Mouse (Mus musculus) ES-E14 (cell line): ENCODE data around the gene Ganab. TPM values are rescaled to one million over a fixed set of nuclear protein-coding genes. Genes with fewer than 3 reads are reported as not detected.

Source experiments
- DNase-seq: peaks from one replicate; pipeline ENCODE4 v3.0.0-alpha.2; 2013; ENCODE audit warnings: low read depth, low spot score
- H3K27ac ChIP-seq: 2 replicates; pipeline ENCODE4 v1.5.1; 2012; ENCODE audit warnings: low read depth, mild to moderate bottlenecking, low read length, moderate library complexity, mixed read lengths; ENCODE audit not compliant: poor library complexity, insufficient read depth, severe bottlenecking
- H3K36me3 ChIP-seq: 2 replicates; pipeline ENCODE4 v1.6.1; 2012; ENCODE audit warnings: mild to moderate bottlenecking, low read length, moderate library complexity, mixed read lengths; ENCODE audit not compliant: control insufficient read depth, poor library complexity, insufficient read depth, severe bottlenecking
- H3K4me1 ChIP-seq, 2 experiments: fragments of 150-350 bp in 1 of 2; sonication (generic) in 1 of 2; 2 replicates each; pipeline ENCODE4 v1.6.1; 2012; ENCODE audit warnings: low read length in 2 of 2, mild to moderate bottlenecking in 1 of 2, mixed read lengths in 1 of 2; ENCODE audit not compliant: control insufficient read depth in 2 of 2, insufficient read depth in 2 of 2, poor library complexity in 1 of 2
- H3K4me3 ChIP-seq, 2 experiments: fragments of 150-350 bp in 1 of 2; sonication (generic) in 1 of 2; 2 replicates each; pipeline ENCODE4 v1.5.1; 2012; ENCODE audit warnings: low read length in 2 of 2, low read depth in 1 of 2, mild to moderate bottlenecking in 1 of 2, mixed read lengths in 1 of 2; ENCODE audit not compliant: insufficient read depth in 1 of 2, poor library complexity in 1 of 2, severe bottlenecking in 1 of 2
- H3K9ac ChIP-seq: 2 replicates; pipeline ENCODE4 v1.6.1; 2012; ENCODE audit warnings: low read depth, mild to moderate bottlenecking, low read length, mixed read lengths; ENCODE audit not compliant: poor library complexity, insufficient read depth, severe bottlenecking
- H3K9me3 ChIP-seq: fragments of 150-350 bp; sonication (generic); 2 replicates; pipeline ENCODE4 v1.6.1; 2012; ENCODE audit warnings: low read depth, mild to moderate bottlenecking, low read length; ENCODE audit not compliant: control insufficient read depth, insufficient read depth
- CHD2 ChIP-seq: IDR thresholded peaks from 2 replicates; pipeline ENCODE4 v1.6.1; 2014; ENCODE audit warnings: mild to moderate bottlenecking, low read depth, low read length, inconsistent platforms
- HCFC1 ChIP-seq: IDR thresholded peaks from 2 replicates; pipeline ENCODE4 v1.6.1; 2012; ENCODE audit warnings: low read length, inconsistent platforms, borderline replicate concordance; ENCODE audit not compliant: insufficient read depth
- MAFK ChIP-seq: IDR thresholded peaks from 2 replicates; pipeline ENCODE4 v1.6.1; 2014; ENCODE audit warnings: mild to moderate bottlenecking, low read depth, low read length, inconsistent platforms; ENCODE audit not compliant: insufficient read depth
- ZC3H11A ChIP-seq: IDR thresholded peaks from 2 replicates; pipeline ENCODE4 v1.6.1; 2012; ENCODE audit warnings: low read depth, mild to moderate bottlenecking, inconsistent platforms, low read length, borderline replicate concordance
- ZNF384 ChIP-seq: IDR thresholded peaks from 2 replicates; pipeline ENCODE4 v1.6.1; 2012; ENCODE audit warnings: low read depth, low read length, inconsistent platforms
- in situ Hi-C, 2 experiments: fragments of 600-800 bp; cut with MboI; formaldehyde crosslinking; loops; one replicate each; pipeline ENCODE4 v1.15.1; 2025; ENCODE audit warnings: low sequenced_read_pairs in 2 of 2, inconsistent platforms in 1 of 2; ENCODE audit not compliant: unreplicated experiment in 2 of 2
- total RNA-seq: library from RNA; depleted of rRNA; stranded (reverse); fragments of 300-350 nt; gene quantifications from 2 replicates; pipeline ENCODE4 v1.2.3, GENCODE M21; 2012

The Ganab gene
- total RNA-seq, 1 experiment = 321 TPM

GRCm38 (mm10) chr19:8899079-8899478 is 1.2 kb downstream of the Ganab start:
- no peak for DNase-seq
- Histone ChIP-seq H3K36me3 (peaks cover 25% of the 10 kb centered on the region), H3K27ac (no peak overlapping the region), H3K9ac (peak overlapping the region; percentile 91; the same call in 1 of the 2 replicates), H3K4me1 (0 out of 4 replicates have a peak, but pooled peaks cover 0 to 4% of the 10 kb centered on the region in 2 experiments), H3K4me3 (peak overlapping the region; percentile 96 to 100; a peak in 3 of 4 replicates), H3K9me3 (no peaks in the 10 kb centered on the region)
- no peak for TF ChIP-seq CHD2
- TF ChIP-seq ZNF384 = no peak
- no peak for TF ChIP-seq ZC3H11A
- TF ChIP-seq MAFK = no peak
- no peak for TF ChIP-seq HCFC1
- in situ Hi-C loops = no loop called here

DNA sequence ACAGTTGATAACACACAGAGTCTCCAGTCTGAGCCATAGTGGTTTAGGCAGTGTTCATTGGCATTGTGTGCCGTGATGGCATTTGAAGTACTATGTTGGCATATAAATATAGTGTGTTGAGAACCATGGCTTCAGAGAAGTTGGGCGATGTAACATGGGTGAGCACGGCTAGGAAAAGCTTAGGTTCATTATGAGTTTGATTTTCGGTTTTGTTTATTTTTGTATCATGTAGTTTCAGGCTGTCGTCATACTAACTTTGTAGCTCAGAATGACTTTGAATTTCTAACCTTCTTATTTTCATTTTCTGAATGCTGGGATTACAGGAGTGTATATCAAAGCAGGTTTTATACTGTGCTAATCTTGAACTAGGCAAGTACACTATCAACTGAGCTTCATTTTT is 5.5 kb downstream of the Ganab start:
- no peak overlapping the region for H3K27ac ChIP-seq
- no peaks in the 10 kb centered on the region for H3K9me3 ChIP-seq
- no peaks in the 10 kb centered on the region for H3K4me1 ChIP-seq
- no peak overlapping the region for H3K4me3 ChIP-seq
- TF ChIP-seq ZNF384 (no peak), MAFK (no peak), HCFC1 (no peak), CHD2 (no peak), ZC3H11A (no peak)
- DNase-seq = no peak
- in situ Hi-C loops = loop anchor here in 1 of 2 experiments (25.0 kb wide), 1 partner anchor 1709 kb away; the partner anchor contains the start of genes Ddb1 and Tkfc
- H3K36me3 ChIP-seq = peaks cover 37% of the 10 kb centered on the region
- H3K9ac ChIP-seq = no peak overlapping the region

DNA sequence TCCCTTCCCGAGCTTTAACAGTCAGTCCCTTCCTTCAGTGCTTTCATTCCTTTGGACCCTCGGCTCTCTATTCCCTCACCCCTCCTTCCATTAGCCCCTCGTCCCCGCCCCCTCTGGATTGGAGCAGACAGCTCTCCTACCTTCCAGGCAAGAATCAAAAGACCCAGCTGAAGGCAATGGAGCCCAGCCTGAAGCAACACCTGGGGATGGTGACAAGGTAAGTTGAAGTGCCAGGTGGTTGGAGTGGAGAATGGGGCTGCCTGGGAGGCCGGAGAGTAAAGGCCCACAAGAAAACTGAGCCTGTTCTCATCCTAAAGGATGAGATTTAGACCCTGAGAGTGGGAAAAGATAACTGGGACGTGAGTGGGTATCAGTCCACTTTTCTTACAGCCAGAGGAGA is 10.7 kb downstream of the Ganab start:
- no peak overlapping the region for H3K4me3 ChIP-seq
- no peaks in the 10 kb centered on the region for H3K9me3 ChIP-seq
- no peak for TF ChIP-seq ZC3H11A
- no peak for TF ChIP-seq ZNF384
- no peak for TF ChIP-seq HCFC1
- TF ChIP-seq CHD2 = no peak
- TF ChIP-seq MAFK = no peak
- no peak overlapping the region for H3K27ac ChIP-seq
- in situ Hi-C loops = loop anchor here in 1 of 2 experiments (25.0 kb wide), 1 partner anchor 1704 kb away; the partner anchor contains the start of genes Ddb1 and Tkfc
- H3K36me3 ChIP-seq = peaks cover 69% of the 10 kb centered on the region
- H3K9ac ChIP-seq = no peak overlapping the region
- no peaks in the 10 kb centered on the region for H3K4me1 ChIP-seq
- DNase-seq = no peak

GRCm38 (mm10) chr19:8911810-8912209 is 13.9 kb downstream of the Ganab start:
- no peak for TF ChIP-seq ZNF384
- no peak for TF ChIP-seq MAFK
- no peak for TF ChIP-seq HCFC1
- no peak for TF ChIP-seq CHD2
- no peak for TF ChIP-seq ZC3H11A
- Histone ChIP-seq H3K4me1 (no peaks in the 10 kb centered on the region), H3K4me3 (no peak overlapping the region), H3K9ac (no peak overlapping the region), H3K27ac (no peak overlapping the region), H3K9me3 (no peaks in the 10 kb centered on the region), H3K36me3 (peaks cover 75% of the 10 kb centered on the region)
- in situ Hi-C loops = loop anchor here in 1 of 2 experiments (25.0 kb wide), 1 partner anchor 1700 kb away; the partner anchor contains the start of genes Ddb1 and Tkfc
- DNase-seq = no peak
